Mouse (Mus musculus) myocyte (in vitro differentiated cells): ENCODE data around the gene Dnajb1.

Experiments used
- CEBPB ChIP-seq: IDR thresholded peaks from 2 replicates; pipeline ENCODE4 v1.6.1; 2011; ENCODE audit warnings: mild to moderate bottlenecking, moderate library complexity; ENCODE audit not compliant: poor library complexity, insufficient read depth, severe bottlenecking
- E2F4 ChIP-seq: IDR thresholded peaks from one replicate; pipeline ENCODE4 v1.6.1; 2011; ENCODE audit warnings: mild to moderate bottlenecking, control low read depth, moderate library complexity; ENCODE audit not compliant: insufficient read depth
- MAX ChIP-seq: IDR thresholded peaks from one replicate; pipeline ENCODE4 v1.6.1; 2011; ENCODE audit warnings: low read depth, mild to moderate bottlenecking, control low read depth
- MYOD1 ChIP-seq, 3 experiments: IDR thresholded peaks; one replicate each; pipeline ENCODE4 v1.6.1; 2011; ENCODE audit warnings: control low read depth in 2 of 3, low read depth in 2 of 3, mild to moderate bottlenecking in 2 of 3, moderate library complexity in 1 of 3; ENCODE audit not compliant: insufficient read length in 2 of 3, control insufficient read depth in 1 of 3
- MYOG ChIP-seq, 3 experiments: IDR thresholded peaks; one replicate each; pipeline ENCODE4 v1.6.1; 2011; ENCODE audit warnings: control low read depth in 2 of 3, low read depth in 2 of 3, mild to moderate bottlenecking in 2 of 3; ENCODE audit not compliant: insufficient read length in 2 of 3, control insufficient read depth in 1 of 3, insufficient read depth in 1 of 3
- POLR2A ChIP-seq: IDR thresholded peaks from one replicate; pipeline ENCODE4 v1.6.1; 2011; ENCODE audit warnings: low read depth, mild to moderate bottlenecking, control low read depth, moderate library complexity; ENCODE audit not compliant: insufficient read length
- POLR2AphosphoS2 ChIP-seq: IDR thresholded peaks from one replicate; pipeline ENCODE4 v1.6.1; 2011; ENCODE audit warnings: low read depth, control low read depth; ENCODE audit not compliant: insufficient read length
- TCF12 ChIP-seq: IDR thresholded peaks from one replicate; pipeline ENCODE4 v1.6.1; 2011; ENCODE audit warnings: mild to moderate bottlenecking, control low read depth; ENCODE audit not compliant: poor library complexity, insufficient read depth, severe bottlenecking
- USF1 ChIP-seq: IDR thresholded peaks from one replicate; pipeline ENCODE4 v1.6.1; 2011; ENCODE audit warnings: low read depth, mild to moderate bottlenecking, control low read depth, moderate library complexity

DNA sequence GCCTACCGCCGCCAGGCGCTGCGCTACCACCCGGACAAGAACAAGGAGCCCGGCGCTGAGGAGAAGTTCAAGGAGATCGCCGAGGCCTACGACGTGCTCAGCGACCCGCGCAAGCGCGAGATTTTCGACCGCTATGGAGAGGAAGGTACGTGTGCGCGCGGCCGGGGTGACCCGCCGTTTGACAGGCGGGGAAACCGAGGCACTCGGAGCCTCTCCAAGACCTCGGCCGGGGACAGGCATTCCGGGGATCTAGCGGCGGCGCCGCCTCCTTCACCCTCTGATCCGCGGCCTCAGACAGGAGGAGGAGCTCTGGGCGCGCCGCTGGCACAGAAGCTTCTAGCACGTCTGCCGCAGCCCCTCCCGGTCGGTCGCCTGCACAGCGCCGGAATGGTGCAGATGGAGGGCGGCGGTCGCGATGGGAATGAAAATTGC lies 421 bp downstream of the Dnajb1 start:
- TF ChIP-seq USF1 = no peak
- no peak for TF ChIP-seq MAX
- TF ChIP-seq POLR2A = no peak
- TF ChIP-seq POLR2AphosphoS2 = no peak
- no peak for TF ChIP-seq MYOD1 (IDR thresholded peaks at IDR 0.05; ENCODE audit: control insufficient read depth in 1 of 3, insufficient read length in 2 of 3, low read depth in 2 of 3)
- TF ChIP-seq TCF12 = no peak
- no peak for TF ChIP-seq MYOG (IDR thresholded peaks at IDR 0.05; ENCODE audit: control insufficient read depth in 1 of 3, insufficient read depth in 1 of 3, insufficient read length in 2 of 3, low read depth in 2 of 3)
- no peak for TF ChIP-seq CEBPB
- no peak for TF ChIP-seq E2F4
